Mouse (Mus musculus) Patski (cell line): ENCODE results near the gene Pard3b. TPM values are rescaled to one million over a fixed set of nuclear protein-coding genes. Genes with fewer than 3 reads are reported as not detected.
A peak's percentile ranks its signal among the peaks of the same experiment; 100 is the strongest.

Source experiments
- ATAC-seq: fragments of 100-300 bp; one replicate; pipeline ENCODE4 v1.8.0; 2021
- CTCF ChIA-PET: fragments of 350-600 bp; sonication (Branson Sonifier 250); formaldehyde crosslinking; loops from one replicate; lab custom pipeline; 2022; ENCODE audit warnings: inconsistent platforms; lab: Charles Lee
- POLR2A ChIA-PET: fragments of 350-600 bp; sonication (Branson Sonifier 250); formaldehyde crosslinking; loops from one replicate; lab custom pipeline; 2022; ENCODE audit warnings: antibody characterized with exemption, inconsistent platforms; lab: Charles Lee
- DNase-seq: peaks from one replicate; pipeline ENCODE4 v3.0.0-alpha.2; 2011; ENCODE audit warnings: low read depth, low spot score
- H3K27me3 ChIP-seq: fragments of 371-371 bp; one replicate; pipeline ENCODE4 v1.5.1; 2021
- CTCF ChIP-seq: fragments of 100-300 bp; IDR thresholded peaks from one replicate; pipeline ENCODE4 v1.5.1; 2021
- in situ Hi-C: fragments of 300-500 bp; cut with MboI; formaldehyde crosslinking; loops from 3 replicates; pipeline ENCODE4 v1.11.1; 2018; ENCODE audit warnings: low pct_unique_long_range_greater_than_20kb, mixed read lengths
- polyA plus RNA-seq: library from polyadenylated mRNA; unstranded; gene quantifications from one replicate; pipeline ENCODE4 v1.2.3, GENCODE M21; 2021

Gene Pard3b
- polyA plus RNA-seq, 1 experiment from 2014 or later, result 9.1 TPM

- POLR2A ChIA-PET, result no interaction called here
- CTCF ChIA-PET, result no interaction called here
- ATAC-seq (no peak), DNase-seq (no peak)
- in situ Hi-C loops, result no loop called here
- H3K27me3 ChIP-seq, result no peaks in the 10 kb centered on the region
- TF ChIP-seq CTCF, result no peak
Observed at GRCm38 (mm10) chr1:62282835-62283234, 644.2 kb downstream of the Pard3b start.

- POLR2A ChIA-PET, result no interaction called here
- TF ChIP-seq CTCF, result no peak
- ATAC-seq, result no peak
- DNase-seq, result no peak
- CTCF ChIA-PET, result no interaction called here
- in situ Hi-C loops, result no loop called here
- no peaks in the 10 kb centered on the region for H3K27me3 ChIP-seq
Observed at GRCm38 (mm10) chr1:62283624-62284023, 645.0 kb downstream of the Pard3b start.

- no peaks in the 10 kb centered on the region for H3K27me3 ChIP-seq
- no peak for TF ChIP-seq CTCF
- ChIA-PET POLR2A (no interaction called here), CTCF (no interaction called here)
- ATAC-seq, result no peak
- in situ Hi-C loops, result no loop called here
- DNase-seq, result no peak
Observed at GRCm38 (mm10) chr1:62309376-62309775, 670.8 kb downstream of the Pard3b start.

GRCm38 (mm10) chr1:62325237-62325636 is 686.6 kb downstream of the Pard3b start:
- in situ Hi-C loops, result no loop called here
- no peaks in the 10 kb centered on the region for H3K27me3 ChIP-seq
- ChIA-PET CTCF (no interaction called here), POLR2A (interaction anchor here (0.6 kb wide), 1 partner anchor 905 kb away, joined by 3 read pairs; no protein-coding TSS in a partner anchor)
- no peak for TF ChIP-seq CTCF
- ATAC-seq (no peak), DNase-seq (no peak)

- DNase-seq, result no peak
- no peaks in the 10 kb centered on the region for H3K27me3 ChIP-seq
- ChIA-PET CTCF (no interaction called here), POLR2A (no interaction called here)
- no peak for ATAC-seq
- in situ Hi-C loops, result no loop called here
- no peak for TF ChIP-seq CTCF
Observed at GRCm38 (mm10) chr1:62327743-62328142, 689.1 kb downstream of the Pard3b start.

- ChIA-PET CTCF (no interaction called here), POLR2A (no interaction called here)
- in situ Hi-C loops, result no loop called here
- TF ChIP-seq CTCF, result no peak
- H3K27me3 ChIP-seq, result no peaks in the 10 kb centered on the region
- DNase-seq (no peak), ATAC-seq (no peak)
Observed at GRCm38 (mm10) chr1:62328808-62329207, 690.2 kb downstream of the Pard3b start.

- ATAC-seq (no peak), DNase-seq (no peak)
- no peaks in the 10 kb centered on the region for H3K27me3 ChIP-seq
- in situ Hi-C loops, result no loop called here
- TF ChIP-seq CTCF, result no peak
- POLR2A ChIA-PET, result no interaction called here
- CTCF ChIA-PET, result no interaction called here
Observed at GRCm38 (mm10) chr1:62333016-62333415, 694.4 kb downstream of the Pard3b start.

GRCm38 (mm10) chr1:62334196-62334595 is 695.6 kb downstream of the Pard3b start:
- DNase-seq (no peak), ATAC-seq (peak; percentile 35)
- TF ChIP-seq CTCF, result no peak
- POLR2A ChIA-PET, result no interaction called here
- H3K27me3 ChIP-seq, result no peaks in the 10 kb centered on the region
- in situ Hi-C loops, result no loop called here
- CTCF ChIA-PET, result no interaction called here

GRCm38 (mm10) chr1:62340261-62340660 is 701.6 kb downstream of the Pard3b start:
- no peak for ATAC-seq
- no peaks in the 10 kb centered on the region for H3K27me3 ChIP-seq
- in situ Hi-C loops, result no loop called here
- no peak for DNase-seq
- POLR2A ChIA-PET, result no interaction called here
- CTCF ChIA-PET, result no interaction called here
- no peak for TF ChIP-seq CTCF

GRCm38 (mm10) chr1:62344286-62344685 is 705.7 kb downstream of the Pard3b start:
- no peak for DNase-seq
- no peak for ATAC-seq
- POLR2A ChIA-PET, result no interaction called here
- no peak for TF ChIP-seq CTCF
- no peaks in the 10 kb centered on the region for H3K27me3 ChIP-seq
- in situ Hi-C loops, result no loop called here
- CTCF ChIA-PET, result interaction anchor here (2.8 kb wide), 1 partner anchor 15 kb away, joined by 7 read pairs; no protein-coding TSS in a partner anchor

GRCm38 (mm10) chr1:62348371-62348770 is 709.7 kb downstream of the Pard3b start:
- ATAC-seq (no peak), DNase-seq (no peak)
- H3K27me3 ChIP-seq, result no peaks in the 10 kb centered on the region
- ChIA-PET CTCF (no interaction called here), POLR2A (no interaction called here)
- in situ Hi-C loops, result no loop called here
- TF ChIP-seq CTCF, result no peak

GRCm38 (mm10) chr1:62355496-62355895 is 716.9 kb downstream of the Pard3b start:
- in situ Hi-C loops, result no loop called here

More at GRCm38 (mm10) chr1:62355496-62355895, 716.9 kb downstream of the Pard3b start:
- ChIA-PET CTCF (no interaction called here), POLR2A (no interaction called here)
- TF ChIP-seq CTCF, result no peak
- DNase-seq (no peak), ATAC-seq (no peak)
- H3K27me3 ChIP-seq, result no peaks in the 10 kb centered on the region
